Comparison of ENCODE assay signal across 20 mouse cellular contexts in the genomic region with DNA sequence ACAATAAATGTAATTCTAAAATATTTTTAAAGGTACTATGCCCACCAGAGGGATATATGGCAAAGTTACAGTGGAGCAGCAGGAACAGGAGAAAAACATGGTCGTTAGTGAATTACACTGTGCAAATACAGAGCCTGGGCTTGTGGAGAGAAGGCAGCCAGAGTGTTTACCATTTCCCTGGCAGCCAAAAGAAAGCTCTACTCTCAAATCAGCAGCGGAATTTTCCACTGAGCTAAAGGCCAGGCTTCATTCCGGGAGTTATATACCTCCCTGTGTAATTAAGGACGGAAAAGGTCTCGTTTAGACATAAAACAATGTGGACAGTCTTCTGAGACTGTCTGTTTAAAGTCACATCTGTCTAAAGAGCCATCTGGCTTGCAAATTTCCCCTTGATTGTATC.
DNase-seq lines count a peak whose midpoint lies in the region; ATAC-seq and TF ChIP-seq lines count a peak whose summit lies in the region.
"Had no signal": no experiment of that assay in that cellular context is flagged by ENCODE, and none has a peak within 500 bp of the region (broad histone marks: within the 10 kb centered on the region; RNA-seq: fewer than 3 reads in every experiment).

No protein-coding gene starts in this region.

- H3K4me1 ChIP-seq in stomach, embryonic 14.5 days (ENCODE audit: control insufficient read depth, insufficient read depth, low read length) = peaks cover 3% of the 10 kb centered on the region; the same call in 1 of the 2 replicates
- no peaks in the 10 kb centered on the region for H3K4me1 ChIP-seq in stomach, postnatal 0 days (replicated peaks; ENCODE audit: control insufficient read depth, insufficient read depth)
- H3K4me1 ChIP-seq in embryonic facial prominence, embryonic 14.5 days (ENCODE audit: control insufficient read depth, insufficient read depth, low read length) = peaks cover 8% of the 10 kb centered on the region; the same call in 1 of the 2 replicates
- no peaks in the 10 kb centered on the region for H3K4me1 ChIP-seq in stomach, embryonic 16.5 days (ENCODE audit: control insufficient read depth, insufficient read depth, low read length)

- TF ChIP-seq CTCF in layer of hippocampus, adult 2 months (conservative IDR thresholded peaks at IDR 0.05) = no peak
- no peak for TF ChIP-seq CTCF in stomach, postnatal 0 days (IDR thresholded peaks at IDR 0.05; ENCODE audit: low read depth)

- no peaks in the 10 kb centered on the region for H3K9me3 ChIP-seq in stomach, embryonic 14.5 days (ENCODE audit: control insufficient read depth, low read depth, low read length)
- no peaks in the 10 kb centered on the region for H3K9me3 ChIP-seq in stomach, postnatal 0 days (ENCODE audit: control insufficient read depth, low read length)
- H3K9me3 ChIP-seq in embryonic facial prominence, embryonic 14.5 days (ENCODE audit: control insufficient read depth, low read length) = no peaks in the 10 kb centered on the region
- H3K9me3 ChIP-seq in stomach, embryonic 16.5 days (replicated peaks; ENCODE audit: control insufficient read depth, low read length) = no peaks in the 10 kb centered on the region
- H3K9me3 ChIP-seq: heart, embryonic 15.5 days had no signal

- no peaks in the 10 kb centered on the region for H3K27me3 ChIP-seq in stomach, embryonic 14.5 days (ENCODE audit: control insufficient read depth, insufficient read depth, low read length)
- H3K27me3 ChIP-seq in stomach, postnatal 0 days (ENCODE audit: control insufficient read depth, insufficient read depth, low read length) = no peaks in the 10 kb centered on the region
- no peaks in the 10 kb centered on the region for H3K27me3 ChIP-seq in embryonic facial prominence, embryonic 14.5 days (replicated peaks; ENCODE audit: control insufficient read depth, insufficient read depth, low read length)
- no peaks in the 10 kb centered on the region for H3K27me3 ChIP-seq in stomach, embryonic 16.5 days (ENCODE audit: control insufficient read depth, insufficient read depth, low read length)
- H3K27me3 ChIP-seq: heart, embryonic 15.5 days; midbrain, embryonic 15.5 days had no signal

- no peak for TF ChIP-seq EP300 in stomach, postnatal 0 days (optimal IDR thresholded peaks at IDR 0.05)

- 14% methylated on average over 5 of the region's 5 CpGs for WGBS in stomach, embryonic 14.5 days
- WGBS in stomach, postnatal 0 days = 8% methylated on average over 5 of the region's 5 CpGs
- 37% methylated on average over 5 of the region's 5 CpGs for WGBS in embryonic facial prominence, embryonic 14.5 days
- WGBS in stomach, embryonic 16.5 days = 9% methylated on average over 5 of the region's 5 CpGs

- peak overlapping the region; percentile 21; the same call in 1 of the 2 replicates for H3K27ac ChIP-seq in layer of hippocampus, adult 2 months
- peak overlapping the region; percentile 33; the same call in 1 of the 2 replicates for H3K27ac ChIP-seq in stomach, embryonic 14.5 days (ENCODE audit: low read length)
- H3K27ac ChIP-seq in stomach, postnatal 0 days (replicated peaks) = no peak overlapping the region
- peak overlapping the region; percentile 80 for H3K27ac ChIP-seq in embryonic facial prominence, embryonic 14.5 days (replicated peaks; ENCODE audit: low read depth, low read length)
- H3K27ac ChIP-seq in stomach, embryonic 16.5 days (ENCODE audit: low read length) = no peak overlapping the region
- H3K27ac ChIP-seq: heart, embryonic 15.5 days; midbrain, embryonic 15.5 days had no signal

- ATAC-seq in stomach, embryonic 14.5 days (ENCODE audit: insufficient number of reproducible peaks, insufficient read depth, low FRiP score, low read depth) = no peak
- no peak for ATAC-seq in stomach, postnatal 0 days (ENCODE audit: low FRiP score, low TSS enrichment)
- ATAC-seq in embryonic facial prominence, embryonic 14.5 days (ENCODE audit: low read depth) = peak; percentile 83
- ATAC-seq in stomach, embryonic 16.5 days (ENCODE audit: insufficient read depth, low FRiP score) = peak; percentile 48; the same call in 1 of the 2 replicates
- ATAC-seq: forebrain, embryonic 14.5 days; hindbrain, embryonic 16.5 days; midbrain, embryonic 15.5 days had no signal

- no peak overlapping the region for H3K9ac ChIP-seq in stomach, embryonic 14.5 days (replicated peaks; ENCODE audit: low read depth, low read length)
- no peak overlapping the region for H3K9ac ChIP-seq in stomach, postnatal 0 days (ENCODE audit: low read length)
- H3K9ac ChIP-seq in embryonic facial prominence, embryonic 14.5 days (ENCODE audit: low read depth, low read length) = no peak overlapping the region
- H3K9ac ChIP-seq in stomach, embryonic 16.5 days (ENCODE audit: low read length) = no peak overlapping the region
- H3K9ac ChIP-seq: heart, embryonic 15.5 days; midbrain, embryonic 15.5 days had no signal

- DNase-seq in layer of hippocampus, adult 2 months (ENCODE audit: low spot score in 2 of 2) = no peak
- DNase-seq in layer of hippocampus, adult 18-20 months (ENCODE audit: low spot score in 2 of 2) = no peak
- no peak for DNase-seq in stomach, postnatal 0 days (ENCODE audit: low spot score)
- peak; percentile 88 for DNase-seq in embryonic facial prominence, embryonic 14.5 days (ENCODE audit: low spot score)
- DNase-seq in kidney, adult 8-10 months = no peak
- DNase-seq: adrenal gland, adult 8-10 months; cerebellum, adult 9-11 months; gastrocnemius, postnatal 14 days; kidney, adult 2 months; kidney, postnatal 25 days; lung, adult 2 months; thymus, postnatal 14 days had no signal

- H3K36me3 ChIP-seq in stomach, embryonic 14.5 days (ENCODE audit: control insufficient read depth, insufficient read depth, low read length) = no peaks in the 10 kb centered on the region
- H3K36me3 ChIP-seq in stomach, postnatal 0 days (ENCODE audit: control insufficient read depth, insufficient read depth, low read length) = no peaks in the 10 kb centered on the region
- no peaks in the 10 kb centered on the region for H3K36me3 ChIP-seq in embryonic facial prominence, embryonic 14.5 days (ENCODE audit: control insufficient read depth, insufficient read depth, low read length)
- H3K36me3 ChIP-seq in stomach, embryonic 16.5 days (ENCODE audit: control insufficient read depth, insufficient read depth, low read length) = no peaks in the 10 kb centered on the region
- H3K36me3 ChIP-seq: heart, embryonic 15.5 days; midbrain, embryonic 15.5 days had no signal

- no peak overlapping the region for H3K4me3 ChIP-seq in layer of hippocampus, adult 2 months
- no peak overlapping the region for H3K4me3 ChIP-seq in stomach, embryonic 14.5 days (ENCODE audit: low read depth, low read length)
- H3K4me3 ChIP-seq in stomach, postnatal 0 days (ENCODE audit: low read depth, low read length) = no peak overlapping the region
- H3K4me3 ChIP-seq in embryonic facial prominence, embryonic 14.5 days (ENCODE audit: low read depth, low read length) = no peak overlapping the region
- H3K4me3 ChIP-seq in stomach, embryonic 16.5 days (replicated peaks; ENCODE audit: low read length) = no peak overlapping the region
- H3K4me3 ChIP-seq: erythroblast, embryonic 14.5 days; heart, embryonic 15.5 days; midbrain, embryonic 15.5 days; myocyte had no signal

- no peak overlapping the region for H3K4me2 ChIP-seq in stomach, embryonic 14.5 days (replicated peaks; ENCODE audit: low read depth, low read length)
- no peak overlapping the region for H3K4me2 ChIP-seq in stomach, postnatal 0 days (replicated peaks; ENCODE audit: low read depth)
- no peak overlapping the region for H3K4me2 ChIP-seq in embryonic facial prominence, embryonic 14.5 days (ENCODE audit: low read depth, low read length)
- H3K4me2 ChIP-seq in stomach, embryonic 16.5 days (ENCODE audit: low read depth, low read length) = no peak overlapping the region
- H3K4me2 ChIP-seq: heart, embryonic 15.5 days; midbrain, embryonic 15.5 days had no signal

Comparison
In these comparisons a context has a peak if more than half of its experiments do, and no peak if none do; other contexts are left out.
1. H3K27ac ChIP-seq: peak in layer of hippocampus, adult 2 months (single experiment), stomach, embryonic 14.5 days (single experiment) and embryonic facial prominence, embryonic 14.5 days (single experiment); none in stomach, postnatal 0 days (single experiment) and stomach, embryonic 16.5 days (single experiment).
2. ATAC-seq: peak in embryonic facial prominence, embryonic 14.5 days (single experiment) and stomach, embryonic 16.5 days (single experiment); none in stomach, embryonic 14.5 days (single experiment) and stomach, postnatal 0 days (single experiment).